Mouse (Mus musculus): ENCODE data around the gene Chordc1.

DNA sequence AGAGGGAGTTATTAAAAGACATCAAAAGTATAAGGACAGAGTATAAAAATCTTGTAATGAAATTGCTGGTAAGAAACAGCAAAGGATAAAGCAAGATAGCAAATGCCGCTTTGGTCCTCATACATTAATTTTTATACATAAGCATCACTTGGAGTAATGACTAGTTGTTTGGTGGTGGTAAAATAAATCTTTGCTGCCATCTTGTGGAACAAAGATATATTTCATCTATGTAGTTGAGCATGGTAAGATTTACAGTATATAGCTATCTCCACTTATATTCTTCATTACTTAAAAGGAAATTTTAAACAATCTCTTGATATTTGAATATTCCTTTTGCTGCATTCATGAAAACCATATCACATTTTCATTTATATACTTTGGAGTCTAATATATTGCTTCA lies 14.4 kb upstream of the Chordc1 start:
- TF ChIP-seq POLR2A (IDR thresholded peaks at IDR 0.05; ENCODE audit: control insufficient read depth in 1 of 2, insufficient read depth in 1 of 2, low read depth in 1 of 2, low read length in 2 of 2, poor library complexity in 1 of 2), result no peak
- peak; percentile 41 to 98 (median 43); a peak in 5 of 6 replicates for TF ChIP-seq CTCF (IDR thresholded peaks at IDR 0.05 in 2 of 3, conservative IDR thresholded peaks at IDR 0.05 in 1 of 3; ENCODE audit: control insufficient read depth in 1 of 3, insufficient read depth in 1 of 3, low read depth in 2 of 3, low read length in 3 of 3, poor library complexity in 1 of 3, severe bottlenecking in 1 of 3)
- no peak for TF ChIP-seq ZKSCAN1 (IDR thresholded peaks at IDR 0.05; ENCODE audit: low read depth, low read length)
- TF ChIP-seq MXI1 (IDR thresholded peaks at IDR 0.05; ENCODE audit: low read depth, low read length), result no peak
- no peak for TF ChIP-seq USF1 (IDR thresholded peaks at IDR 0.05; ENCODE audit: low read depth, low read length)
- no peak for TF ChIP-seq EP300 (IDR thresholded peaks at IDR 0.05; ENCODE audit: low read depth in 1 of 2, low read length in 2 of 2)
- TF ChIP-seq RAD21 (IDR thresholded peaks at IDR 0.05; ENCODE audit: low read depth, low read length), result no peak; the same call in none of the 2 replicates
